Mouse (Mus musculus) CH12.LX (cell line): ENCODE measurements around the gene Unk. TPM values are rescaled to one million over a fixed set of nuclear protein-coding genes. Genes with fewer than 3 reads are reported as not detected.
A peak's percentile ranks its signal among the peaks of the same experiment; 100 is the strongest.

ENCODE experiments used
- DNase-seq: peaks from one replicate; pipeline ENCODE4 v3.0.0-alpha.2; 2013; ENCODE audit errors: extremely low read depth
- H3K27ac ChIP-seq: 2 replicates; pipeline ENCODE4 v1.5.1; 2012; ENCODE audit warnings: low read depth, mild to moderate bottlenecking, control low read depth, moderate library complexity; ENCODE audit not compliant: insufficient read depth
- H3K27me3 ChIP-seq: replicated peaks from 2 replicates; pipeline ENCODE3; 2012; ENCODE audit warnings: inconsistent platforms
- H3K36me3 ChIP-seq, 2 experiments: replicated peaks in 1 of 2; 2 replicates each; pipeline versions ENCODE3 to v1.6.1; 2012; ENCODE audit warnings: inconsistent platforms in 1 of 2, low read length in 1 of 2, mild to moderate bottlenecking in 1 of 2, mixed read lengths in 1 of 2, moderate library complexity in 1 of 2; ENCODE audit not compliant: control insufficient read depth in 1 of 2, insufficient read depth in 1 of 2
- H3K4me1 ChIP-seq, 2 experiments: 2 replicates each; pipeline ENCODE4 v1.6.1; 2012; ENCODE audit warnings: inconsistent platforms in 1 of 2, moderate library complexity in 1 of 2; ENCODE audit not compliant: insufficient read depth in 2 of 2, control insufficient read depth in 1 of 2
- H3K4me2 ChIP-seq: 2 replicates; pipeline ENCODE4 v1.6.1; 2012; ENCODE audit warnings: low read depth, mild to moderate bottlenecking, control low read depth; ENCODE audit not compliant: poor library complexity, insufficient read depth, severe bottlenecking
- H3K4me3 ChIP-seq, 3 experiments: fragments of 150-350 bp in 1 of 3; sonication (generic) in 1 of 3; replicated peaks in 1 of 3; 2 replicates each; pipeline versions ENCODE3 to v1.5.1; 2011 to 2012; ENCODE audit warnings: low read depth in 2 of 3, low read length in 2 of 3, mild to moderate bottlenecking in 2 of 3, moderate library complexity in 2 of 3, control low read depth in 1 of 3, improper control_type of control experiment in 1 of 3, inconsistent platforms in 1 of 3, mixed read lengths in 1 of 3; ENCODE audit not compliant: poor library complexity in 1 of 3
- H3K79me2 ChIP-seq: replicated peaks from 2 replicates; pipeline ENCODE4 v1.6.1; 2012; ENCODE audit warnings: mild to moderate bottlenecking, moderate library complexity; ENCODE audit not compliant: control insufficient read depth, poor library complexity, insufficient read depth, severe bottlenecking; ENCODE audit errors: extremely low read depth
- H3K9ac ChIP-seq: 2 replicates; pipeline ENCODE4 v1.6.1; 2012; ENCODE audit warnings: low read depth, mild to moderate bottlenecking, control low read depth, moderate library complexity; ENCODE audit not compliant: insufficient read depth
- H3K9me3 ChIP-seq: replicated peaks from 2 replicates; pipeline ENCODE3; 2012; ENCODE audit warnings: low read length, inconsistent platforms, mixed read lengths
- CHD1 ChIP-seq: IDR thresholded peaks from 2 replicates; pipeline ENCODE4 v1.6.1; 2012; ENCODE audit warnings: low read depth, low read length, improper control_type of control experiment, inconsistent platforms
- CHD2 ChIP-seq: IDR thresholded peaks from 2 replicates; pipeline ENCODE4 v1.6.1; 2011; ENCODE audit warnings: low read length, improper control_type of control experiment
- CTCF ChIP-seq, 2 experiments: IDR thresholded peaks in 1 of 2; conservative IDR thresholded peaks in 1 of 2; 2 replicates each; pipeline ENCODE4 v1.5.1; 2011 to 2012; ENCODE audit warnings: low read depth in 2 of 2, low read length in 2 of 2, improper control_type of control experiment in 1 of 2, inconsistent platforms in 1 of 2, mild to moderate bottlenecking in 1 of 2, moderate library complexity in 1 of 2
- E2F4 ChIP-seq: IDR thresholded peaks from 2 replicates; pipeline ENCODE4 v1.6.1; 2011; ENCODE audit warnings: low read depth, low read length, improper control_type of control experiment; ENCODE audit not compliant: insufficient replicate concordance
- ELF1 ChIP-seq: IDR thresholded peaks from 2 replicates; pipeline ENCODE4 v1.6.1; 2014; ENCODE audit warnings: low read depth, mild to moderate bottlenecking, inconsistent platforms, low read length, improper control_type of control experiment
- EP300 ChIP-seq: IDR thresholded peaks from 2 replicates; pipeline ENCODE4 v1.6.1; 2011; ENCODE audit warnings: low read length, improper control_type of control experiment
- ETS1 ChIP-seq: conservative IDR thresholded peaks from 2 replicates; pipeline ENCODE4 v1.6.1; 2012; ENCODE audit warnings: low read depth, mild to moderate bottlenecking, inconsistent platforms, low read length, improper control_type of control experiment, moderate library complexity
- GABPA ChIP-seq: IDR thresholded peaks from 2 replicates; pipeline ENCODE4 v1.6.1; 2012; ENCODE audit warnings: low read depth, low read length, improper control_type of control experiment, inconsistent platforms; ENCODE audit not compliant: insufficient replicate concordance
- IRF4 ChIP-seq: IDR thresholded peaks from 2 replicates; pipeline ENCODE4 v1.6.1; 2014; ENCODE audit warnings: low read depth, mild to moderate bottlenecking, inconsistent platforms, low read length, improper control_type of control experiment
- JUN ChIP-seq: IDR thresholded peaks from 2 replicates; pipeline ENCODE4 v1.6.1; 2011; ENCODE audit warnings: low read depth, mild to moderate bottlenecking, low read length, improper control_type of control experiment, moderate library complexity; ENCODE audit not compliant: insufficient read depth
- KAT2A ChIP-seq: IDR thresholded peaks from 2 replicates; pipeline ENCODE4 v1.6.1; 2012; ENCODE audit warnings: low read length, improper control_type of control experiment, inconsistent platforms; ENCODE audit not compliant: insufficient replicate concordance
- MAFK ChIP-seq: IDR thresholded peaks from 2 replicates; pipeline ENCODE4 v1.6.1; 2011; ENCODE audit warnings: low read length, improper control_type of control experiment; ENCODE audit not compliant: insufficient replicate concordance
- MAX ChIP-seq: IDR thresholded peaks from 2 replicates; pipeline ENCODE4 v1.6.1; 2011; ENCODE audit warnings: low read length, improper control_type of control experiment
- MAZ ChIP-seq: IDR thresholded peaks from 2 replicates; pipeline ENCODE4 v1.6.1; 2012; ENCODE audit warnings: low read depth, mild to moderate bottlenecking, inconsistent platforms, low read length, improper control_type of control experiment, moderate library complexity
- MXI1 ChIP-seq: IDR thresholded peaks from 2 replicates; pipeline ENCODE4 v1.6.1; 2011; ENCODE audit warnings: mild to moderate bottlenecking, low read depth, low read length, improper control_type of control experiment
- MYC ChIP-seq: IDR thresholded peaks from 2 replicates; pipeline ENCODE4 v1.6.1; 2011; ENCODE audit warnings: low read depth, mild to moderate bottlenecking, improper control_type of control experiment, low read length
- NELFE ChIP-seq: IDR thresholded peaks from 2 replicates; pipeline ENCODE4 v1.6.1; 2011; ENCODE audit warnings: low read depth, low read length, improper control_type of control experiment
- NRF1 ChIP-seq: IDR thresholded peaks from 2 replicates; pipeline ENCODE4 v1.6.1; 2014; ENCODE audit warnings: low read depth, mild to moderate bottlenecking, inconsistent platforms, low read length, improper control_type of control experiment, moderate library complexity
- PAX5 ChIP-seq: IDR thresholded peaks from 2 replicates; pipeline ENCODE4 v1.6.1; 2012; ENCODE audit warnings: low read length, inconsistent platforms, mixed read lengths
- RAD21 ChIP-seq: IDR thresholded peaks from 2 replicates; pipeline ENCODE4 v1.6.1; 2011; ENCODE audit warnings: low read depth, mild to moderate bottlenecking, low read length, improper control_type of control experiment, moderate library complexity
- RCOR1 ChIP-seq: conservative IDR thresholded peaks from 2 replicates; pipeline ENCODE4 v1.6.1; 2012; ENCODE audit warnings: low read depth, mild to moderate bottlenecking, inconsistent platforms, low read length, improper control_type of control experiment
- SMC3 ChIP-seq: IDR thresholded peaks from 2 replicates; pipeline ENCODE4 v1.6.1; 2011; ENCODE audit warnings: low read depth, low read length, improper control_type of control experiment
- TBP ChIP-seq: conservative IDR thresholded peaks from 2 replicates; pipeline ENCODE4 v1.6.1; 2011; ENCODE audit warnings: low read depth, low read length, improper control_type of control experiment
- TCF12 ChIP-seq: IDR thresholded peaks from 2 replicates; pipeline ENCODE4 v1.6.1; 2014; ENCODE audit warnings: low read depth, mild to moderate bottlenecking, inconsistent platforms, low read length, improper control_type of control experiment
- UBTF ChIP-seq: IDR thresholded peaks from 2 replicates; pipeline ENCODE4 v1.6.1; 2012; ENCODE audit warnings: low read depth, mild to moderate bottlenecking, inconsistent platforms, low read length, improper control_type of control experiment, moderate library complexity
- ZC3H11A ChIP-seq: IDR thresholded peaks from 2 replicates; pipeline ENCODE4 v1.6.1; 2012; ENCODE audit warnings: low read depth, mild to moderate bottlenecking, inconsistent platforms, low read length, improper control_type of control experiment
- ZKSCAN1 ChIP-seq: IDR thresholded peaks from 2 replicates; pipeline ENCODE4 v1.6.1; 2012; ENCODE audit warnings: low read depth, inconsistent platforms, low read length, improper control_type of control experiment, borderline replicate concordance
- ZMIZ1 ChIP-seq: IDR thresholded peaks from 2 replicates; pipeline ENCODE4 v1.6.1; 2012; ENCODE audit warnings: low read depth, mild to moderate bottlenecking, inconsistent platforms, low read length, improper control_type of control experiment
- ZNF384 ChIP-seq: IDR thresholded peaks from 2 replicates; pipeline ENCODE4 v1.6.1; 2012; ENCODE audit warnings: low read depth, low read length, improper control_type of control experiment, inconsistent platforms
- dilution Hi-C: fragments of 300-500 bp; cut with MboI; formaldehyde crosslinking; loops from 2 replicates; pipeline ENCODE4 v1.14.3; 2020; ENCODE audit warnings: low sequenced_read_pairs; ENCODE audit not compliant: extremely low pct_unique_long_range_greater_than_20kb, extremely low pct_ligation_motif_present
- in situ Hi-C: fragments of 300-500 bp; cut with MboI; formaldehyde crosslinking; loops from 3 replicates; pipeline ENCODE4 v1.14.3; 2019; ENCODE audit warnings: low sequenced_read_pairs, low pct_ligation_motif_present, low pct_unique_long_range_greater_than_20kb, mixed read lengths
- polyA plus RNA-seq: library from polyadenylated mRNA; unstranded; fragments of >175 nt; gene quantifications from 2 replicates; pipeline ENCODE4 v1.2.1, GENCODE M21; 2012; ENCODE audit warnings: low read depth; ENCODE audit not compliant: insufficient read length
- total RNA-seq, 2 experiments: library from RNA; depleted of rRNA; stranded (reverse); fragments of 300-350 nt in 1 of 2; fragments of >200 nt in 1 of 2; gene quantifications; 2 replicates each; pipeline ENCODE4 v1.2.3; 2012 to 2014

Unk gene
- total and polyA plus RNA-seq, 3 experiments: 20.9 to 35.0 (median 24.7) TPM

DNA sequence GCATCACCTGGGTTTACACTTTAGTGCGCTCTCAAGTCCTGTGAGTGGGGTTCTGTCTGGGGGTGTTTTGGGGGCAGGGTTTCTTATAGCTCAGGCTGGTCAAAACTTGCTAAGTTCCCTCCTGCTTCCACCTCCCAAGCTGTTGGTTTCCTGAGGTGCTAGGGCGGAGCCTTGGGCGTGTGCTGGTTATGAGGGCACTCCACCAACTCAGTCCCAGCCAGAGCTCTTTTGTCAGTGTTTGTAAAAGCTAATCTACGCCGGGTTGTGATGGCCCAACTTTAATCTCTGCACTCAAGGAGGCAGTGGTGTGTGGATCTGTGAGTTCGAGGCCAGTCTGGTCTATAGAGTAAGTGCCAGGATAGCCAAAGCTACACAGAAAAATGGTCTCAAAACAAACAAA lies 54.0 kb downstream of the Unk start:
- no peak for DNase-seq
- Histone ChIP-seq H3K36me3 (peaks cover 45 to 63% of the 10 kb centered on the region in 2 experiments), H3K9ac (no peak overlapping the region), H3K27ac (no peak overlapping the region), H3K9me3 (no peaks in the 10 kb centered on the region), H3K4me1 (peaks cover 3 to 36% of the 10 kb centered on the region in 2 experiments), H3K4me3 (no peak overlapping the region), H3K79me2 (peaks cover 16% of the 10 kb centered on the region), H3K27me3 (no peaks in the 10 kb centered on the region), H3K4me2 (no peak overlapping the region)
- dilution Hi-C loops: no loop called here
- in situ Hi-C loops: no loop called here
- TF ChIP-seq ELF1: no peak
- no peak for TF ChIP-seq PAX5
- no peak for TF ChIP-seq ETS1

- DNase-seq: peak; percentile 100
- in situ Hi-C loops (loop anchor here (5.0 kb wide), 1 partner anchor 46 kb away; the partner anchor contains the start of gene Trim65), dilution Hi-C loops (no loop called here)
- Histone ChIP-seq H3K27me3 (no peaks in the 10 kb centered on the region), H3K27ac (peak within 1 kb of the TSS; percentile 46), H3K4me2 (peak within 1 kb of the TSS; percentile 94), H3K79me2 (peaks cover 16% of the 10 kb centered on the region), H3K36me3 (peaks cover 23 to 40% of the 10 kb centered on the region in 2 experiments), H3K4me1 (peaks cover 3 to 35% of the 10 kb centered on the region in 2 experiments), H3K9me3 (no peaks in the 10 kb centered on the region), H3K9ac (peak within 1 kb of the TSS; percentile 58), H3K4me3 (peak within 1 kb of the TSS; percentile 63 to 96 (median 63))
- TF ChIP-seq MAX (peak; percentile 98), MAZ (peak; percentile 99), GABPA (peak; percentile 95; the same call in 1 of the 2 replicates), MXI1 (peak; percentile 69), E2F4 (0 out of 2 replicates have a peak, but pooled peaks have one; percentile 66), NELFE (peak; percentile 90), PAX5 (no peak), ETS1 (peak; percentile 70), IRF4 (peak; percentile 53), CHD1 (peak; percentile 88; the same call in 1 of the 2 replicates), RAD21 (no peak), ZMIZ1 (peak; percentile 74), ELF1 (peak; percentile 77), CHD2 (peak; percentile 79), ZNF384 (peak; percentile 10; the same call in 1 of the 2 replicates), EP300 (no peak), TCF12 (peak; percentile 73), CTCF (conservative IDR thresholded peaks at IDR 0.05 in 1 of 2, IDR thresholded peaks at IDR 0.05 in 1 of 2; ENCODE audit: low read depth in 2 of 2, low read length in 2 of 2) (no peak), JUN (no peak), SMC3 (no peak), UBTF (no peak), RCOR1 (0 out of 2 replicates have a peak, but pooled peaks have one; percentile 69), ZC3H11A (no peak), MAFK (peak; percentile 41; the same call in 1 of the 2 replicates), NRF1 (peak; percentile 100), KAT2A (peak; percentile 99), TBP (peak; percentile 76), MYC (peak; percentile 90), ZKSCAN1 (no peak)
Observed at GRCm38 (mm10) chr11:116086258-116087193, 56.4 kb downstream of the Unk start, which contains the start of gene Wbp2. TSS of gene Wbp2 (minus strand) at chr11:116086995.
